Mouse (Mus musculus) heart, embryonic 14.5 days (tissue): ENCODE data around the gene Spint1. TPM values are rescaled to one million over a fixed set of nuclear protein-coding genes. Genes with fewer than 3 reads are reported as not detected.

Experiments used
- ATAC-seq: fragments of 200-750 bp; cut with Nextera tagmentation; 2 replicates; pipeline ENCODE4 v1.8.0; 2017; ENCODE audit warnings: low read depth, moderate TSS enrichment; ENCODE audit not compliant: insufficient number of reproducible peaks, insufficient read depth, low FRiP score
- H3K27ac ChIP-seq, 2 experiments: fragments of 200-500 bp in 1 of 2; fragments of 300-500 bp in 1 of 2; sonication (generic) in 1 of 2; replicated peaks in 1 of 2; 2 replicates each; pipeline ENCODE4 v1.5.1; 2012 to 2014; ENCODE audit warnings: low read depth in 2 of 2, low read length in 2 of 2, control low read depth in 1 of 2, mild to moderate bottlenecking in 1 of 2, mixed read lengths in 1 of 2; ENCODE audit not compliant: control insufficient read depth in 1 of 2, insufficient read depth in 1 of 2
- H3K27me3 ChIP-seq: fragments of 300-500 bp; sonication (generic); 2 replicates; pipeline ENCODE4 v1.6.1; 2014; ENCODE audit warnings: mild to moderate bottlenecking, low read length, control low read depth; ENCODE audit not compliant: control insufficient read depth, insufficient read depth
- H3K36me3 ChIP-seq: fragments of 300-500 bp; sonication (generic); 2 replicates; pipeline ENCODE4 v1.6.1; 2014; ENCODE audit warnings: mild to moderate bottlenecking, control low read depth, low read length, mixed read lengths; ENCODE audit not compliant: control insufficient read depth, insufficient read depth
- H3K4me1 ChIP-seq, 2 experiments: fragments of 200-500 bp in 1 of 2; fragments of 300-500 bp in 1 of 2; sonication (generic) in 1 of 2; 2 replicates each; pipeline ENCODE4 v1.6.1; 2012 to 2014; ENCODE audit warnings: low read length in 2 of 2, control low read depth in 1 of 2, mixed read lengths in 1 of 2; ENCODE audit not compliant: control insufficient read depth in 2 of 2, insufficient read depth in 2 of 2
- H3K4me2 ChIP-seq: fragments of 300-500 bp; sonication (generic); 2 replicates; pipeline ENCODE4 v1.6.1; 2014; ENCODE audit warnings: mild to moderate bottlenecking, low read length
- H3K4me3 ChIP-seq, 2 experiments: fragments of 200-500 bp in 1 of 2; fragments of 300-500 bp in 1 of 2; sonication (generic) in 1 of 2; 2 replicates each; pipeline ENCODE4 v1.5.1; 2012 to 2014; ENCODE audit warnings: low read length in 2 of 2, mild to moderate bottlenecking in 2 of 2, control low read depth in 1 of 2, low read depth in 1 of 2, moderate library complexity in 1 of 2; ENCODE audit not compliant: control insufficient read depth in 1 of 2, insufficient read depth in 1 of 2
- H3K9ac ChIP-seq: fragments of 300-500 bp; sonication (generic); 2 replicates; pipeline ENCODE4 v1.6.1; 2014; ENCODE audit warnings: mild to moderate bottlenecking, low read length
- H3K9me3 ChIP-seq: fragments of 300-500 bp; sonication (generic); 2 replicates; pipeline ENCODE4 v1.6.1; 2016; ENCODE audit warnings: low read length, control low read depth; ENCODE audit not compliant: control insufficient read depth
- WGBS: fragments of 180-500 bp; shearing (Covaris S2); extraction: QIAGEN DNeasy Blood & Tissue Kit; methylation state at CpG from one replicate; pipeline ENCODE4 v1.1.7; 2014; 5-methylcytosine and 5-hydroxymethylcytosine counted together
- polyA plus RNA-seq: library from polyadenylated mRNA; unstranded; fragments of >200 nt; fragmentation: Nextera tagmentation; extraction: Ambion mirVana; gene quantifications from 2 replicates; pipeline ENCODE4 v1.2.1, GENCODE M21; 2014

Gene Spint1
- 0.20 and 0.38 TPM in 2 replicates for polyA plus RNA-seq

- peak within 1 kb of the TSS; percentile 46 to 53 for H3K4me3 ChIP-seq
- H3K9ac ChIP-seq, result peak within 1 kb of the TSS; percentile 31; the same call in 1 of the 2 replicates
- no peaks in the 10 kb centered on the region for H3K9me3 ChIP-seq
- H3K4me1 ChIP-seq, result peaks cover 0 to 11% of the 10 kb centered on the region in 2 experiments; a peak in 3 of 4 replicates
- peak within 1 kb of the TSS; percentile 90 for H3K4me2 ChIP-seq
- ATAC-seq, result no peak
- no peaks in the 10 kb centered on the region for H3K36me3 ChIP-seq
- no peak within 1 kb of the TSS for H3K27ac ChIP-seq
- peaks cover 67% of the 10 kb centered on the region for H3K27me3 ChIP-seq
- WGBS, result under 1% methylated on average over 72 of the region's 73 CpGs
Measured at GRCm38 (mm10) chr2:119237210-119237870, at the start of gene Spint1. Gene Spint1 (plus strand): TSS chr2:119237362.

- H3K9me3 ChIP-seq, result no peaks in the 10 kb centered on the region
- peaks cover 4 to 7% of the 10 kb centered on the region in 2 experiments for H3K4me1 ChIP-seq
- no peak overlapping the region for H3K27ac ChIP-seq
- peak; percentile 41; the same call in 1 of the 2 replicates for ATAC-seq
- H3K9ac ChIP-seq, result no peak overlapping the region
- WGBS, result 7% methylated on average over 15 of the region's 15 CpGs
- peaks cover 13% of the 10 kb centered on the region for H3K36me3 ChIP-seq
- peak overlapping the region; percentile 20 to 32 for H3K4me3 ChIP-seq
- peak overlapping the region; percentile 76 for H3K4me2 ChIP-seq
- H3K27me3 ChIP-seq, result no peaks in the 10 kb centered on the region
Measured at GRCm38 (mm10) chr2:119189029-119189710, 48.0 kb upstream of the Spint1 start.

GRCm38 (mm10) chr2:119190969-119191368, 46.2 kb upstream of the Spint1 start:
- ATAC-seq, result no peak
- H3K4me1 ChIP-seq, result peaks cover 4 to 8% of the 10 kb centered on the region in 2 experiments
- H3K4me2 ChIP-seq, result no peak overlapping the region

GRCm38 (mm10) chr2:119194140-119194539, 43.0 kb upstream of the Spint1 start:
- Histone ChIP-seq H3K27me3 (no peaks in the 10 kb centered on the region), H3K9me3 (no peaks in the 10 kb centered on the region), H3K4me2 (no peak overlapping the region), H3K4me1 (peaks cover 2 to 6% of the 10 kb centered on the region in 2 experiments), H3K27ac (0 out of 4 replicates have a peak overlapping the region, but pooled peaks of 1 of the 2 experiments have one; percentile 16), H3K36me3 (no peaks in the 10 kb centered on the region), H3K4me3 (no peak overlapping the region), H3K9ac (no peak overlapping the region)
- WGBS, result 72% methylated on average over 5 of the region's 5 CpGs
- ATAC-seq, result no peak

More at GRCm38 (mm10) chr2:119190969-119191368, 46.2 kb upstream of the Spint1 start:
- Histone ChIP-seq H3K27me3 (no peaks in the 10 kb centered on the region), H3K36me3 (no peaks in the 10 kb centered on the region), H3K27ac (no peak overlapping the region), H3K9me3 (no peaks in the 10 kb centered on the region), H3K4me3 (no peak overlapping the region), H3K9ac (no peak overlapping the region)
- 73% methylated on average over 5 of the region's 5 CpGs for WGBS

- WGBS, result 50% methylated on average over 4 of the region's 4 CpGs
- Histone ChIP-seq H3K4me1 (peaks cover 0 to 5% of the 10 kb centered on the region in 2 experiments; a peak in 1 of 4 replicates), H3K4me3 (no peak overlapping the region), H3K9ac (no peak overlapping the region), H3K27ac (no peak overlapping the region), H3K4me2 (no peak overlapping the region), H3K9me3 (no peaks in the 10 kb centered on the region), H3K27me3 (no peaks in the 10 kb centered on the region), H3K36me3 (no peaks in the 10 kb centered on the region)
- no peak for ATAC-seq
Measured at GRCm38 (mm10) chr2:119196316-119197108, 40.6 kb upstream of the Spint1 start.

GRCm38 (mm10) chr2:119197493-119197892, 39.7 kb upstream of the Spint1 start:
- H3K9me3 ChIP-seq, result no peaks in the 10 kb centered on the region
- no peak for ATAC-seq
- WGBS, result 90% methylated on average over 1 of the region's 1 CpGs

GRCm38 (mm10) chr2:119198049-119198448, 39.1 kb upstream of the Spint1 start:
- Histone ChIP-seq H3K9ac (no peak overlapping the region), H3K4me1 (peaks cover 5 to 6% of the 10 kb centered on the region in 2 experiments; a peak in 1 of 4 replicates), H3K36me3 (no peaks in the 10 kb centered on the region), H3K9me3 (no peaks in the 10 kb centered on the region), H3K4me2 (no peak overlapping the region), H3K4me3 (no peak overlapping the region), H3K27me3 (no peaks in the 10 kb centered on the region), H3K27ac (no peak overlapping the region)
- ATAC-seq, result no peak
- 35% methylated on average over 1 of the region's 1 CpGs for WGBS

More at GRCm38 (mm10) chr2:119197493-119197892, 39.7 kb upstream of the Spint1 start:
- Histone ChIP-seq H3K4me3 (no peak overlapping the region), H3K4me1 (peaks cover 0 to 5% of the 10 kb centered on the region in 2 experiments; a peak in 1 of 4 replicates), H3K27ac (no peak overlapping the region), H3K9ac (no peak overlapping the region), H3K27me3 (no peaks in the 10 kb centered on the region), H3K36me3 (no peaks in the 10 kb centered on the region), H3K4me2 (no peak overlapping the region)
